Mouse (Mus musculus) hindbrain, postnatal 0 days (tissue): ENCODE measurements at regions not wholly inside any gene's neighbourhood (a gene's known extent, or its start where the extent isn't known, plus 50 kb on each side); places are given as distances from the start of the nearest gene placed in this dataset.

Experiments
- ATAC-seq: fragments of 200-750 bp; cut with Nextera tagmentation; 2 replicates; pipeline ENCODE4 v1.8.0; 2017; ENCODE audit warnings: mild to moderate bottlenecking, moderate TSS enrichment, moderate library complexity
- DNase-seq: peaks from one replicate; pipeline ENCODE4 v3.0.0-alpha.2; 2015; ENCODE audit warnings: low spot score
- H3K27ac ChIP-seq: fragments of 300-500 bp; sonication (generic); 2 replicates; pipeline ENCODE4 v1.5.1; 2014; ENCODE audit warnings: mild to moderate bottlenecking
- H3K27me3 ChIP-seq: fragments of 300-500 bp; sonication (generic); 2 replicates; pipeline ENCODE4 v1.6.1; 2014; ENCODE audit warnings: low read length, mixed read lengths; ENCODE audit not compliant: insufficient read depth
- H3K36me3 ChIP-seq: fragments of 300-500 bp; sonication (generic); 2 replicates; pipeline ENCODE4 v1.6.1; 2014; ENCODE audit warnings: low read length, mixed read lengths; ENCODE audit not compliant: insufficient read depth
- H3K4me1 ChIP-seq: fragments of 300-500 bp; sonication (generic); 2 replicates; pipeline ENCODE4 v1.6.1; 2014; ENCODE audit warnings: antibody characterized with exemption, low read length, mixed read lengths; ENCODE audit not compliant: insufficient read depth
- H3K4me2 ChIP-seq: fragments of 300-500 bp; sonication (generic); 2 replicates; pipeline ENCODE4 v1.6.1; 2014; ENCODE audit warnings: low read depth, mild to moderate bottlenecking, low read length, moderate library complexity, mixed read lengths
- H3K4me3 ChIP-seq: fragments of 300-500 bp; sonication (generic); 2 replicates; pipeline ENCODE4 v1.5.1; 2014; ENCODE audit warnings: low read length
- H3K9ac ChIP-seq: fragments of 300-500 bp; sonication (generic); replicated peaks from 2 replicates; pipeline ENCODE4 v1.6.1; 2014; ENCODE audit warnings: mild to moderate bottlenecking, low read length, moderate library complexity, mixed read lengths
- H3K9me3 ChIP-seq: fragments of 300-500 bp; sonication (generic); 2 replicates; pipeline ENCODE4 v1.6.1; 2016; ENCODE audit warnings: low read length, mixed read lengths
- CTCF ChIP-seq: IDR thresholded peaks from 2 replicates; pipeline ENCODE4 v1.5.1; 2016; ENCODE audit warnings: antibody characterized with exemption, control low read depth, low read depth
- WGBS: fragments of 180-500 bp; shearing (Covaris S2); extraction: QIAGEN DNeasy Blood & Tissue Kit; methylation state at CpG from one replicate; pipeline ENCODE4 v1.1.7; 2014; 5-methylcytosine and 5-hydroxymethylcytosine counted together

DNA sequence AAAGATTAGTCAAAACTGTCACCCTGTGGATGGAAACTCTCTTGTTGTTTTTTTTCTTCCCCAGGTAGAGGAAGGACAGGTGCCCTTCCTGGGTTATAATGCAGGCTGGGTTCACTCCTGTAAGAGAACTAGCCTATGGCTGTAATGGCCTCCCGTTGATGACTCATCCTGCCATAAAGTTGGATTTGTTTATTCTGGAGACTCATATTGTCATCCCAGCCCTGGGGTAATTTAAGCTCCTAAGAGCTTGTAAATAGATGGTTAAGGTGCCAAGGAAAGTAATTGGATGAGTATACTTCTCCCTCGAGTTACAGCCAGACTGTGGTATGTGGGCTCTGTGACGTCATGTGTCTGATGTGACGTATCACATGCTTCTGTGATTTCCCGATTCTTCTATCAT, 106.4 kb upstream of the 1700056E22Rik start:
- 91% methylated on average over 5 of the region's 5 CpGs for WGBS
- Histone ChIP-seq H3K27me3 (no peaks in the 10 kb centered on the region), H3K27ac (no peak overlapping the region), H3K36me3 (no peaks in the 10 kb centered on the region), H3K4me3 (no peak overlapping the region), H3K9me3 (no peaks in the 10 kb centered on the region), H3K4me2 (no peak overlapping the region), H3K9ac (no peak overlapping the region), H3K4me1 (no peaks in the 10 kb centered on the region)
- TF ChIP-seq CTCF: no peak
- ATAC-seq (no peak), DNase-seq (no peak)

DNA sequence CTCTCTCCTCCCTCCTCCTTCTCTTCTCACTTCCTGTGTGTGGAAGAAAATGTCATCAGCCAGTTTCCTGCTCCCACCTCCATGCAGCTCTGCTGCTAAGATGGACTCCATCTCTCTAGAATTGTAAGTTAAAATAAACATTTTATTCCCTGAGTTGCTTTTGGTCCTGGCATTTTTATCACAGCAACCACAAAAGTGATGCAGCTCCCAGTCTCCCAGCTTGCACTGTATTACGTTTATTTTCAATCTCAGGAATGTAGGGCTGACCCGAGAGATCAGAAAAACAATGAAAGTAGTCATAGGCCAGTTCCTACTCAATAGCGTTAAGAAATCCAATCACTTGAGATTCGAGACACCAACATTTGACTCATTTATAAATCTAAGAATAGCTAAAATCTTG, 106.0 kb upstream of the 1700056E22Rik start:
- no peak overlapping the region for H3K27ac ChIP-seq
- WGBS: 74% methylated on average over 4 of the region's 4 CpGs
- H3K4me1 ChIP-seq: no peaks in the 10 kb centered on the region
- no peak overlapping the region for H3K4me2 ChIP-seq
- H3K9me3 ChIP-seq: no peaks in the 10 kb centered on the region
- ATAC-seq (no peak), DNase-seq (no peak)
- H3K27me3 ChIP-seq: no peaks in the 10 kb centered on the region
- no peak overlapping the region for H3K4me3 ChIP-seq
- no peak for TF ChIP-seq CTCF
- no peaks in the 10 kb centered on the region for H3K36me3 ChIP-seq
- H3K9ac ChIP-seq: no peak overlapping the region

DNA sequence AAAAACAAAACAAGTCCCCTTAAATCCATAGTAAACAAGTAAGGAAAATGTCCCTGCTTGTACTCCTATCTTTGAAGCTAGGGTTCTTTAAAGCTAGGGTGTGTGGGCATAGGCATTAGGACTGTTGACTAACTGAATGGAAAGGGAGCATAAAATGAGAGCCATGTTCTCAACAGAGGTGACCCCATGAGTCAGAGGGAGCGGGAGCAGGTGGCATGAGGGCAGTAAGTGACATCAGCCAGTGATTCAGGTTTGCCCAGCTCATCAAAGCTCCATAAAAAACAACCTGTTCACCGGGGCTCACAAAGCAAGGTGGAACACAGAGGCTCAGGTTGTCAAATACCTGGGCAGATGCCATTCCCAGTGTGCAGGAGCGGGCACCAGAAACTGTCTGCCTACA, 104.6 kb upstream of the 1700056E22Rik start:
- TF ChIP-seq CTCF: no peak
- no peaks in the 10 kb centered on the region for H3K36me3 ChIP-seq
- no peaks in the 10 kb centered on the region for H3K9me3 ChIP-seq
- DNase-seq (no peak), ATAC-seq (no peak)
- H3K4me2 ChIP-seq: no peak overlapping the region
- H3K4me1 ChIP-seq: no peaks in the 10 kb centered on the region
- WGBS: 74% methylated on average over 3 of the region's 3 CpGs
- H3K9ac ChIP-seq: no peak overlapping the region
- H3K27ac ChIP-seq: no peak overlapping the region
- H3K27me3 ChIP-seq: no peaks in the 10 kb centered on the region
- no peak overlapping the region for H3K4me3 ChIP-seq

- TF ChIP-seq CTCF: no peak
- Histone ChIP-seq H3K4me3 (no peak overlapping the region), H3K27me3 (no peaks in the 10 kb centered on the region), H3K27ac (no peak overlapping the region), H3K4me1 (no peaks in the 10 kb centered on the region), H3K9me3 (no peaks in the 10 kb centered on the region), H3K9ac (no peak overlapping the region), H3K4me2 (no peak overlapping the region), H3K36me3 (no peaks in the 10 kb centered on the region)
- WGBS: 88% methylated on average over 4 of the region's 4 CpGs
- DNase-seq: no peak
- ATAC-seq: no peak
Observed at GRCm38 (mm10) chr1:184130897-184131296, 96.8 kb upstream of the 1700056E22Rik start.

GRCm38 (mm10) chr1:184127321-184127720, 93.2 kb upstream of the 1700056E22Rik start:
- no peak overlapping the region for H3K4me3 ChIP-seq
- 74% methylated on average over 4 of the region's 4 CpGs for WGBS
- H3K36me3 ChIP-seq: no peaks in the 10 kb centered on the region
- H3K27ac ChIP-seq: no peak overlapping the region
- H3K4me2 ChIP-seq: no peak overlapping the region
- H3K9me3 ChIP-seq: no peaks in the 10 kb centered on the region
- H3K9ac ChIP-seq: no peak overlapping the region
- DNase-seq (no peak), ATAC-seq (no peak)
- no peak for TF ChIP-seq CTCF
- H3K27me3 ChIP-seq: no peaks in the 10 kb centered on the region
- no peaks in the 10 kb centered on the region for H3K4me1 ChIP-seq

GRCm38 (mm10) chr1:184126909-184127308, 92.8 kb upstream of the 1700056E22Rik start:
- DNase-seq: no peak
- no peak for TF ChIP-seq CTCF
- no peak for ATAC-seq
- Histone ChIP-seq H3K36me3 (no peaks in the 10 kb centered on the region), H3K27ac (no peak overlapping the region), H3K4me3 (no peak overlapping the region), H3K4me2 (no peak overlapping the region), H3K9me3 (no peaks in the 10 kb centered on the region), H3K9ac (no peak overlapping the region), H3K4me1 (no peaks in the 10 kb centered on the region), H3K27me3 (no peaks in the 10 kb centered on the region)
- 91% methylated on average over 3 of the region's 3 CpGs for WGBS
